Mouse (Mus musculus): ENCODE measurements around the gene Olfr1357. TPM values are rescaled to one million over a fixed set of nuclear protein-coding genes. Genes with fewer than 3 reads are reported as not detected.
"Not testable (repeated sequence)": the region's sequence is repeated elsewhere in the genome, so short reads cannot be mapped to it uniquely, and the experiment has no call there.

The Olfr1357 gene
- total RNA-seq (2021) = not detected
- long read RNA-seq, experiment 1 = 0 reads
- long read RNA-seq, experiment 2 = 0 reads

DNA sequence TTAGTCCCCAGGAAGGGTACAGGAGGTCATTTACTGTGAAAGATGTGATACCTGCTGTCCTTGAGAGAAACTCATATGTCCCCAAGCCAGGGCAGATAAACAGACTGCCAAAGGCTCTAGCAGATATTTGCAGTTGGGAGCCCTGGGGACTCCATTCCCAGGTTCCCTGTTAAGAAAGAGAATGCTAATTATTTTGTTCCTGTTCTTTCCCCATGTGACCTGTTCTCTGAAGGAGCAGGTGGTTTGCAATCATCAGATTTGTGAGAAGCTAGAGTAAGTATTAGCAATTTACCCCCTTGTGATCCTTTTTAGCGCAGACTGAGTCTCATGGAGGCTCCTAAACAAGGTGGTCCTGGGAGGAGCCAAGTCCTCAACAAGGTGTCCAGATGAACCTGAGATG lies at the start of gene Olfr1357:
Gene Olfr1357 (minus strand): TSS at position 101 of the 400 bp plus-strand sequence.
- DNase-seq (ENCODE audit: low spot score in 2 of 2) = no peak

GRCm38 (mm10) chr10:78666696-78667095 lies 48.8 kb upstream of the Olfr1357 start:
- DNase-seq (ENCODE audit: low spot score in 2 of 2) = not testable (repeated sequence)

GRCm38 (mm10) chr10:78664546-78664945 lies 46.7 kb upstream of the Olfr1357 start:
- no peak for DNase-seq (ENCODE audit: low spot score in 2 of 2)

DNA sequence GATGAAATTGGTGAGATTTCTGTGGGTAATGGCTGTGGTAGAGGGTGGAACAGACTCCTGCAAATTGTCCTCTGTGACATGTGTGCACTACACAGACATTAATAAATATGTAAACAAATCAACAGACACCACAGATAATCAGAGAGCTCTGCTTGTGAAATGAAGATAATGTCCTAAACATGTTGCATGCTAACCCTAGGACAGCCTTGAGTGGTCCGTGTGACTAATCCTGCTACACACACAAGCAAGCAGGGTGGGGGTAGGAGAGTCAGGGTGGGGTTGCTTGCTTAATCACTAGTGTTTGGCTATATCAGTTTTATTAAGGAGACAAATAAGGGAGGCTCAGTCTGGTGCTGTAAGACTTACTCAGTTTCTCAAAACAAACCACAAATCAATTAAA lies 43.3 kb upstream of the Olfr1357 start:
- DNase-seq (ENCODE audit: low spot score in 2 of 2) = no peak

DNA sequence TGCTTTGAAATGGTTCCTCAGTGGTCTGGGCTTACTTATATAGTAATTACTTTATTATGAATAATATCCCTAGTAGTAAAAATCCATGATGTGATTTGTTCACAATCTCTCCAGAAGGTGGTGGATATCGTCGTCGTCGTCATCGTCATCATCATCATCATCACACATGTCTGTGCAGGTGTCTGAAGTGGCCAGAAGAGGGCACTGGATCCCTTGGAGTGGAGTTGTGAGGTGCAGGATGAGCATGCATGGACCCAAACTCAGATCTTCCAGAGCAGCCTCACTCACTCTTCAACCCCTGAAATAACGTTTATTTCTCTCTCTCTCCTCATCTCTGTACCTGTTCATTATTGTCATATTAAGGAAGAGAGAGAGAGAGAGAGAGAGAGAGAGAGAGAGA lies 14.4 kb upstream of the Olfr1357 start:
- DNase-seq (ENCODE audit: low spot score in 2 of 2) = peak; percentile 19 to 36

DNA sequence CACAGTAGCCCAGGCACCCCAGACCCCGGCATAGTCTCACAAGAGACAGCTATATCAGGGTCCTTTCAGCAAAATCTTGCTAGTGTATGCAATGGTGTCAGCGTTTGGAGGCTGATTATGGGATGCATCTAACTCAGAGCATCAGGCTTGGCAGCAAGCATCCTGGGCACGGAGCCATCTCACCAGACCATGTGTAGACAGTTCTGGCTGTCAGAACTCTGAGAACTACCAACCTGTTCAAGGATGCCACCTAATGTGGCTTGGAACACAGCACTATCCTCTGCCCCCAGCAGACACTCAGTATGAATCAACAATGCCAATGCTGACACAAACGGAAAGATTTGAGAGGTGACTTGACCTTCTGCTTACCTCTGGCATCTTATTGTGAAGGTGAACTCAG lies 12.3 kb upstream of the Olfr1357 start:
- peak; percentile 55 to 63 for DNase-seq (ENCODE audit: low spot score in 2 of 2)

DNA sequence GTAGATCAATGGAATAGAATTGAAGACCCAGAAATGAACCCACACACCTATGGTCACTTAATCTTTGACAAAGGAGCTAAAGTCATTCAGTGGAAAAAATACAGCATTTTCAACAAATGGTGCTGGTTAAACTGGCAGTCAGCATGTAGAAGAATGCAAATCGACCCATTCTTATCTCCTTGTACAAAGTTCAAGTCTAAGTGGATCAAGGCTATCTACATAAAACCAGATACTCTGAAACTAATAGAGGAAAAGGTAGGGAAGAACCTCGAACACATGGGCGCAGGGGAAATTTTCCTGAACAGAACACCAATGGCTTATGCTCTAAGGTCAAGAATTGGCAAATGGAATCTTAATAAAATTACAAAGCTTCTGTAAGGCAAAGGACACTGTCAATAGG lies 5.3 kb upstream of the Olfr1357 start:
- DNase-seq (ENCODE audit: low spot score in 2 of 2) = not testable (repeated sequence)

- DNase-seq (ENCODE audit: low spot score in 2 of 2) = no peak
Measured at GRCm38 (mm10) chr10:78607602-78608001, 10.3 kb downstream of the Olfr1357 start.

- DNase-seq (ENCODE audit: low spot score in 2 of 2) = peak; percentile 23 to 52
Measured at GRCm38 (mm10) chr10:78605080-78605479, 12.8 kb downstream of the Olfr1357 start.

GRCm38 (mm10) chr10:78599865-78600264 lies 18.0 kb downstream of the Olfr1357 start:
- no peak for DNase-seq (ENCODE audit: low spot score in 2 of 2)

DNA sequence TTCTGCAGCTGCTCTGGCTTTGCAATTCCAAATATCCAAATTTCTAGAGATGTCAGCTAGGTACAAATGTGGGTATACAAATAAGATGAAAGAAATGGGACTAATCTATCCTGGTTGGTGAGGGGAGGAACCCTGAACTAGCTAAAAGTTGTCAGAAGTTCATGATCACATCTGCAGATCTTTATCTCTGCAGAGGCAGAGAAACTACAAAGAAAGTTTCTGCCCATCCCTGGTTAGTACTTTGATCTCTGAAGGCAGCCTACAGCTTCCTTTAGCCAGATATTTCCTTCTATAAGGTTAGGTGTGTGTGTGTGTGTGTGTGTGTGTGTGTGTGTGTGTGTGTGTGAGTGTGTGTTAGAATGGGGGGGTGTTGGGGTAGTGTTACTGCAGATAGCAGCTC lies 23.3 kb downstream of the Olfr1357 start:
- DNase-seq (ENCODE audit: low spot score in 2 of 2) = no peak

DNA sequence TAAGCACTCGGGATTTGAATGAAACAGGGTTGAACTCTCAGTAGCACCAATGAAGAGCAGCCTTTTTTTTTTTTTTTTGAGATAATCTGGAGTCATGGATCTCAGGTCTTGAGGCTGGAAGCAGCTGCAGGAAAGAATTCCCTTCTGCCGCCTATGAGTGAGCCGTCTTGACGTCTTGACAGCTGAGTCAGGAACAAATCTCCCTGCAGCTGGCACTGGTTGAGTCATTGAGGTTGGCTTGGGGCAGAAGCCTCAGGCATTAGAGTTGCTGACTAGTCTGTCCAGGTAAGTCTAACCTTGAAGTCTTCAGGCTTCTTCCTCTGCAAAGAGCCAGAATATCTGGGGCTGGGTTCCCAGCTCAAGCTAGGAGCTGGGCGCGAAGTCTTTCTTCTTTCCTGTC lies 23.7 kb downstream of the Olfr1357 start:
- DNase-seq (ENCODE audit: low spot score in 2 of 2) = no peak

GRCm38 (mm10) chr10:78593736-78594135 lies 24.1 kb downstream of the Olfr1357 start:
- no peak for DNase-seq (ENCODE audit: low spot score in 2 of 2)

GRCm38 (mm10) chr10:78592856-78593379 lies 25.0 kb downstream of the Olfr1357 start:
- DNase-seq (ENCODE audit: low spot score in 2 of 2) = no peak

GRCm38 (mm10) chr10:78591406-78592328 lies 26.2 kb downstream of the Olfr1357 start, which contains the start of gene Syde1:
Syde1 (minus strand) TSS chr10:78591964.
- DNase-seq (ENCODE audit: low spot score in 2 of 2) = peak in 1 of 2 experiments; percentile 9

DNA sequence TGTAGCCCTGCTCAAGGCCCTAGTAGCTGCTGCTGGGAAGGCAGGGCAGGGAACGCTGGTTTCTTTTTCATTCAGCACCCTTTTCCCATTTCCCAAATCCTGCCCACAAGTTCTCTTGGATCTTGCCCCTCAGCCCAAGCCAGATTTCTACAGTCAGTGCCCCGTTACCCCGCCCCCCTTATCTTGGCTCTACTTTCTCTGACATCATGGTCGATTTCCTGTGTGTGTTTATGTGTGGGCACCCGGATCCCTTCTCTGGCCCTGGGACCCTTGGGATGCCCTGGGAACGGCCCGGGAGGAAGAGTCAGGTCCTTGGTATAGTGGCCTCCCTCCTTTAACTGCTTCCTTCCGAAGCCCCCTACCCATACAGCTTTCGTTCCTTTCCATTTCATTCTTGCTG lies 27.1 kb downstream of the Olfr1357 start:
- DNase-seq (ENCODE audit: low spot score in 2 of 2) = no peak

DNA sequence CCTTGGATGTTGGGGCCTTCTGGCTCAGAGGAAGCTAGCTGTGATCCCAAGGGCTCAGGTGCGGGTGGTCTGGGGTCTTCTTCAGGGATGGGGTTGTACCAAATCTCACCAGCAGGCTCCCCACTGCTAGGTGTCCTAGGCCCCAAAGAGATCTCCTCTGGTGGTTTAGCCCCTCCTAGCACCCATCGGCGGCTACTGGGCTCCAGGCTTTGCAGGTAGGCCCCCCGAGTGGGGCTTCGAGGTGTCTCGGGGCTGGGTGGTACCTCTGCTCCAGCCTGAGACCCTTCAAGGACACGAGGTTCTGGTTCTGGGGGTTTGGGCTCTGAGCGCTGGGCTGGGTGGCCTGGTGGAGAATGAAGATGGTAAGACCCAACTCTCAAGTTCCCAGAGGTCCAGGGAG lies 28.0 kb downstream of the Olfr1357 start:
- DNase-seq (ENCODE audit: low spot score in 2 of 2) = no peak

GRCm38 (mm10) chr10:78589291-78589690 lies 28.6 kb downstream of the Olfr1357 start:
- DNase-seq (ENCODE audit: low spot score in 2 of 2) = no peak

GRCm38 (mm10) chr10:78586026-78586425 lies 31.8 kb downstream of the Olfr1357 start:
- no peak for DNase-seq (ENCODE audit: low spot score in 2 of 2)

DNA sequence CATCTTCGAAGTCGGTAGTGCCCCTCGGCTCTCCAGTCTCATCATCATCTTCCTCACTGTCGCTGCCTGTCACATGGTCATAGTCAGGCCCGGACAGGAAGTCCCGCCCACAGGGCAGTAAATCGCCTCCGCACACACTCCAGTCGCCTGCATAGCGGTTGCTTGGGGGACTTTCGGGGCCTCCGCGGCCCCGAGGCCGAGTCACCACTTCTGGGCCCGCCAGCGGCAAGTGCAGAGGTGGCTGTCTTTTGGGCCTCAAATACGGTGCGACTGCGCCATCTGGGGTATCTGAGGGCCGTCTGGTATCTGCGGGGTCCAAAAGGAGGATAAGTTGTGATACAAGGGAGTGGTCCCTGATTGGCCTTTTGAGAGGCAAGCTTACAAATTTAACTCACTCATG lies 32.3 kb downstream of the Olfr1357 start:
- DNase-seq (ENCODE audit: low spot score in 2 of 2) = no peak

GRCm38 (mm10) chr10:78584996-78585395 lies 32.9 kb downstream of the Olfr1357 start:
- no peak for DNase-seq (ENCODE audit: low spot score in 2 of 2)

GRCm38 (mm10) chr10:78583939-78584338 lies 33.9 kb downstream of the Olfr1357 start:
- no peak for DNase-seq (ENCODE audit: low spot score in 2 of 2)

Measured in layer of hippocampus, postnatal 14 days (tissue).